Mouse (Mus musculus) myocyte (in vitro differentiated cells): ENCODE measurements around the gene Eps8l1. TPM values are rescaled to one million over a fixed set of nuclear protein-coding genes. Genes with fewer than 3 reads are reported as not detected.
"Not testable (repeated sequence)": the region's sequence is repeated elsewhere in the genome, so short reads cannot be mapped to it uniquely, and the experiment has no call there.

Source experiments
- H3K27me3 ChIP-seq: one replicate; pipeline ENCODE4 v1.6.1; 2011; ENCODE audit not compliant: control insufficient read depth, insufficient read depth, insufficient read length
- H3K36me3 ChIP-seq: one replicate; pipeline ENCODE4 v1.6.1; 2011; ENCODE audit not compliant: control insufficient read depth, insufficient read depth
- H3K4me2 ChIP-seq: one replicate; pipeline ENCODE4 v1.6.1; 2011; ENCODE audit warnings: low read depth, control low read depth
- H3K4me3 ChIP-seq: one replicate; pipeline ENCODE4 v1.5.1; 2011; ENCODE audit warnings: mild to moderate bottlenecking, control low read depth, moderate library complexity
- H3K79me2 ChIP-seq: one replicate; pipeline ENCODE4 v1.6.1; 2011; ENCODE audit not compliant: control insufficient read depth, insufficient read depth
- H3ac ChIP-seq: one replicate; pipeline ENCODE4 v1.6.1; 2011; ENCODE audit not compliant: control insufficient read depth, insufficient read length
- CEBPB ChIP-seq: IDR thresholded peaks from 2 replicates; pipeline ENCODE4 v1.6.1; 2011; ENCODE audit warnings: mild to moderate bottlenecking, moderate library complexity; ENCODE audit not compliant: poor library complexity, insufficient read depth, severe bottlenecking
- E2F4 ChIP-seq: IDR thresholded peaks from one replicate; pipeline ENCODE4 v1.6.1; 2011; ENCODE audit warnings: mild to moderate bottlenecking, control low read depth, moderate library complexity; ENCODE audit not compliant: insufficient read depth
- MAX ChIP-seq: IDR thresholded peaks from one replicate; pipeline ENCODE4 v1.6.1; 2011; ENCODE audit warnings: low read depth, mild to moderate bottlenecking, control low read depth
- MYOD1 ChIP-seq, 3 experiments: IDR thresholded peaks; one replicate each; pipeline ENCODE4 v1.6.1; 2011; ENCODE audit warnings: control low read depth in 2 of 3, low read depth in 2 of 3, mild to moderate bottlenecking in 2 of 3, moderate library complexity in 1 of 3; ENCODE audit not compliant: insufficient read length in 2 of 3, control insufficient read depth in 1 of 3
- MYOG ChIP-seq, 3 experiments: IDR thresholded peaks; one replicate each; pipeline ENCODE4 v1.6.1; 2011; ENCODE audit warnings: control low read depth in 2 of 3, low read depth in 2 of 3, mild to moderate bottlenecking in 2 of 3; ENCODE audit not compliant: insufficient read length in 2 of 3, control insufficient read depth in 1 of 3, insufficient read depth in 1 of 3
- POLR2A ChIP-seq: IDR thresholded peaks from one replicate; pipeline ENCODE4 v1.6.1; 2011; ENCODE audit warnings: low read depth, mild to moderate bottlenecking, control low read depth, moderate library complexity; ENCODE audit not compliant: insufficient read length
- POLR2AphosphoS2 ChIP-seq: IDR thresholded peaks from one replicate; pipeline ENCODE4 v1.6.1; 2011; ENCODE audit warnings: low read depth, control low read depth; ENCODE audit not compliant: insufficient read length
- REST ChIP-seq: IDR thresholded peaks from one replicate; pipeline ENCODE4 v1.6.1; 2011; ENCODE audit warnings: mild to moderate bottlenecking, control low read depth, moderate library complexity; ENCODE audit not compliant: insufficient read depth, insufficient read length
- SRF ChIP-seq: IDR thresholded peaks from one replicate; pipeline ENCODE4 v1.6.1; 2011; ENCODE audit warnings: low read depth; ENCODE audit not compliant: control insufficient read depth, insufficient read length
- TCF12 ChIP-seq: IDR thresholded peaks from one replicate; pipeline ENCODE4 v1.6.1; 2011; ENCODE audit warnings: mild to moderate bottlenecking, control low read depth; ENCODE audit not compliant: poor library complexity, insufficient read depth, severe bottlenecking
- TCF3 ChIP-seq: IDR thresholded peaks from one replicate; pipeline ENCODE4 v1.6.1; 2011; ENCODE audit warnings: low read depth, control low read depth; ENCODE audit not compliant: insufficient read length
- USF1 ChIP-seq: IDR thresholded peaks from one replicate; pipeline ENCODE4 v1.6.1; 2011; ENCODE audit warnings: low read depth, mild to moderate bottlenecking, control low read depth, moderate library complexity
- polyA plus RNA-seq: library from polyadenylated mRNA; unstranded; fragments of >200 nt; fragmentation: generic; extraction: Trizol; gene quantifications from one replicate; pipeline ENCODE4 v1.2.1, GENCODE M21; 2012; ENCODE audit warnings: missing spikeins

Eps8l1 gene
- polyA plus RNA-seq: 0.12 TPM

- no peak within 1 kb of the TSS for H3K4me3 ChIP-seq
These were observed at the start of gene Eps8l1 for GRCm38 (mm10) chr7:4460576-4461434. Gene Eps8l1, plus strand, starts transcription at chr7:4460674.

GRCm38 (mm10) chr7:4412406-4412805 is 48.1 kb upstream of the Eps8l1 start:
- H3K4me2 ChIP-seq, H3K79me2 ChIP-seq, H3K27me3 ChIP-seq, H3K36me3 ChIP-seq, H3K4me3 ChIP-seq, H3ac ChIP-seq: not testable (repeated sequence)

More at GRCm38 (mm10) chr7:4460576-4461434, at the start of gene Eps8l1:
- TF ChIP-seq REST: no peak
- TF ChIP-seq MAX: no peak
- TF ChIP-seq SRF: no peak
- TF ChIP-seq POLR2A: no peak
- no peak for TF ChIP-seq MYOG (IDR thresholded peaks at IDR 0.05; ENCODE audit: control insufficient read depth in 1 of 3, insufficient read depth in 1 of 3, insufficient read length in 2 of 3, low read depth in 2 of 3)
- no peak for TF ChIP-seq CEBPB
- no peak for TF ChIP-seq MYOD1 (IDR thresholded peaks at IDR 0.05; ENCODE audit: control insufficient read depth in 1 of 3, insufficient read length in 2 of 3, low read depth in 2 of 3)
- TF ChIP-seq TCF12: no peak
- H3K4me2 ChIP-seq: no peak within 1 kb of the TSS
- H3K36me3 ChIP-seq: no peaks in the 10 kb centered on the region
- no peak within 1 kb of the TSS for H3ac ChIP-seq
- H3K27me3 ChIP-seq: peaks cover 29% of the 10 kb centered on the region
- no peaks in the 10 kb centered on the region for H3K79me2 ChIP-seq

GRCm38 (mm10) chr7:4419681-4420080 is 40.8 kb upstream of the Eps8l1 start:
- no peaks in the 10 kb centered on the region for H3K27me3 ChIP-seq
- H3K79me2 ChIP-seq: no peaks in the 10 kb centered on the region
- TF ChIP-seq CEBPB (no peak), MAX (no peak), MYOG (IDR thresholded peaks at IDR 0.05; ENCODE audit: control insufficient read depth in 1 of 3, insufficient read depth in 1 of 3, insufficient read length in 2 of 3, low read depth in 2 of 3) (no peak), TCF3 (no peak), SRF (no peak), MYOD1 (IDR thresholded peaks at IDR 0.05; ENCODE audit: control insufficient read depth in 1 of 3, insufficient read length in 2 of 3, low read depth in 2 of 3) (no peak), POLR2A (no peak), TCF12 (no peak), POLR2AphosphoS2 (no peak), E2F4 (no peak), USF1 (no peak), REST (no peak)

GRCm38 (mm10) chr7:4420230-4420629 is 40.2 kb upstream of the Eps8l1 start:
- H3K27me3 ChIP-seq: no peaks in the 10 kb centered on the region
- TF ChIP-seq REST (no peak), MYOD1 (IDR thresholded peaks at IDR 0.05; ENCODE audit: control insufficient read depth in 1 of 3, insufficient read length in 2 of 3, low read depth in 2 of 3) (no peak), POLR2A (no peak), SRF (no peak), MYOG (IDR thresholded peaks at IDR 0.05; ENCODE audit: control insufficient read depth in 1 of 3, insufficient read depth in 1 of 3, insufficient read length in 2 of 3, low read depth in 2 of 3) (no peak), MAX (no peak), TCF3 (no peak), E2F4 (no peak)
- no peak overlapping the region for H3ac ChIP-seq
- H3K4me2 ChIP-seq: no peak overlapping the region
- H3K79me2 ChIP-seq: no peaks in the 10 kb centered on the region
- H3K36me3 ChIP-seq: no peaks in the 10 kb centered on the region
- H3K4me3 ChIP-seq: no peak overlapping the region

More at GRCm38 (mm10) chr7:4419681-4420080, 40.8 kb upstream of the Eps8l1 start:
- H3K4me3 ChIP-seq: no peak overlapping the region
- no peak overlapping the region for H3ac ChIP-seq
- H3K4me2 ChIP-seq: no peak overlapping the region
- H3K36me3 ChIP-seq: no peaks in the 10 kb centered on the region

- no peaks in the 10 kb centered on the region for H3K79me2 ChIP-seq
- H3K36me3 ChIP-seq: peaks cover 20% of the 10 kb centered on the region
- TF ChIP-seq TCF3 (no peak), USF1 (no peak), TCF12 (no peak), CEBPB (no peak), E2F4 (no peak), SRF (no peak), REST (no peak), MAX (no peak)
These were observed 33.1 kb upstream of the Eps8l1 start for GRCm38 (mm10) chr7:4427161-4427912.

More at GRCm38 (mm10) chr7:4427161-4427912, 33.1 kb upstream of the Eps8l1 start:
- no peak overlapping the region for H3ac ChIP-seq
- H3K4me3 ChIP-seq: no peak overlapping the region
- no peaks in the 10 kb centered on the region for H3K27me3 ChIP-seq
- H3K4me2 ChIP-seq: no peak overlapping the region
